Mouse (Mus musculus): ENCODE results near the gene Fam173a. TPM values are rescaled to one million over a fixed set of nuclear protein-coding genes. Genes with fewer than 3 reads are reported as not detected.
A peak's percentile ranks its signal among the peaks of the same experiment; 100 is the strongest.

The Fam173a gene
- polyA plus RNA-seq, 1 experiment from 2014 or later: 58.4 TPM

DNA sequence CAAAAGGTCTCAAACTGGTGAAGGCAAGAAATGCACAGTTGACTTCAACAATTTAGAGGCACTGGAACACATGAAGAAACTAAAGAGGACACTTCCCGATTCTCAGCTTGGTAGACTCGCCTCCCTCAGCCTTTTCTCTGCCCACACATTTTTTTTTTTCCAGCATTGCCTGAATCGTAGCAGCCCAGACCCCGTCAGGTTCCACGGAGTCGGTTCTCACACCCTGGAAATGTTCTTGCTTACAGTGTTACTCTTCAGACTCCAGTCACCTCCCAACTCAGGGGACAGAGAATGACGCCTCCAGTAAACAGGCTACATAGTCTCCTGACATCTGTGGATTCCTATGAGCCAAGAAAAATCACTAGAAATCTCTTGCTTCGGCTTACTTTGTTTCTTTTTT, 32.6 kb downstream of the Fam173a start:
- Histone ChIP-seq H3K9ac (replicated peaks; ENCODE audit: low read length) (no peak overlapping the region), H3K4me2 (ENCODE audit: low read depth, low read length) (no peak overlapping the region), H3K27me3 (ENCODE audit: control insufficient read depth, insufficient read depth, low read length) (no peaks in the 10 kb centered on the region), H3K4me3 (ENCODE audit: low read depth, low read length) (no peak overlapping the region), H3K27ac (replicated peaks; ENCODE audit: low read depth, low read length) (no peak overlapping the region), H3K4me1 (ENCODE audit: control insufficient read depth, insufficient read depth, low read length) (no peaks in the 10 kb centered on the region), H3K9me3 (replicated peaks; ENCODE audit: control insufficient read depth, low read length) (no peaks in the 10 kb centered on the region), H3K36me3 (replicated peaks; ENCODE audit: control insufficient read depth, insufficient read depth, low read depth, low read length) (no peaks in the 10 kb centered on the region)
- 83% methylated on average over 8 of the region's 8 CpGs for WGBS
- DNase-seq (ENCODE audit: low spot score) (no peak), ATAC-seq (replicated peaks; ENCODE audit: insufficient number of reproducible peaks, low FRiP score, low TSS enrichment, low read depth) (no peak)

DNA sequence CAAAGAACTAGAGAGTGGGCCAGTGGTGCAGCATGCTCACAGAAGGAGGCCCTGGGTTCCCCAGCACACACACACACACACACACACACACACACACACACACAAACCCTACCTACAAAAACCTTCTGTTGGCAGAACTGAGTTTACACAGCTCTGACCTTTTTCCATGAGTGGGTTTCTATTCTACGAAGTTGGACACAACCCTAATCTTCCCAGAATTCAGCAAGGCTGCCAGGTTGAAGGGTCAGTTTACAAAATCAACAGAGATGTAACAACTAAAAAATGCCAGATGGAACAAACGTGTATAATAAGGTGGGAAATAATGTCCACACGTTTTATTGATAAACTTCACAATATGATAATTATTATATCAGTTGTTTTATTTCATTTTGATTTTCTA, 35.0 kb downstream of the Fam173a start:
- H3K27ac ChIP-seq (replicated peaks; ENCODE audit: low read depth, low read length): no peak overlapping the region
- DNase-seq (ENCODE audit: low spot score) (no peak), ATAC-seq (replicated peaks; ENCODE audit: insufficient number of reproducible peaks, low FRiP score, low TSS enrichment, low read depth) (no peak)
- H3K4me3 ChIP-seq (ENCODE audit: low read depth, low read length): no peak overlapping the region
- H3K27me3 ChIP-seq (ENCODE audit: control insufficient read depth, insufficient read depth, low read length): no peaks in the 10 kb centered on the region
- WGBS: 62% methylated on average over 3 of the region's 3 CpGs
- H3K9ac ChIP-seq (replicated peaks; ENCODE audit: low read length): no peak overlapping the region
- H3K4me1 ChIP-seq (ENCODE audit: control insufficient read depth, insufficient read depth, low read length): no peaks in the 10 kb centered on the region
- no peaks in the 10 kb centered on the region for H3K36me3 ChIP-seq (replicated peaks; ENCODE audit: control insufficient read depth, insufficient read depth, low read depth, low read length)
- H3K9me3 ChIP-seq (replicated peaks; ENCODE audit: control insufficient read depth, low read length): no peaks in the 10 kb centered on the region
- no peak overlapping the region for H3K4me2 ChIP-seq (ENCODE audit: low read depth, low read length)

DNA sequence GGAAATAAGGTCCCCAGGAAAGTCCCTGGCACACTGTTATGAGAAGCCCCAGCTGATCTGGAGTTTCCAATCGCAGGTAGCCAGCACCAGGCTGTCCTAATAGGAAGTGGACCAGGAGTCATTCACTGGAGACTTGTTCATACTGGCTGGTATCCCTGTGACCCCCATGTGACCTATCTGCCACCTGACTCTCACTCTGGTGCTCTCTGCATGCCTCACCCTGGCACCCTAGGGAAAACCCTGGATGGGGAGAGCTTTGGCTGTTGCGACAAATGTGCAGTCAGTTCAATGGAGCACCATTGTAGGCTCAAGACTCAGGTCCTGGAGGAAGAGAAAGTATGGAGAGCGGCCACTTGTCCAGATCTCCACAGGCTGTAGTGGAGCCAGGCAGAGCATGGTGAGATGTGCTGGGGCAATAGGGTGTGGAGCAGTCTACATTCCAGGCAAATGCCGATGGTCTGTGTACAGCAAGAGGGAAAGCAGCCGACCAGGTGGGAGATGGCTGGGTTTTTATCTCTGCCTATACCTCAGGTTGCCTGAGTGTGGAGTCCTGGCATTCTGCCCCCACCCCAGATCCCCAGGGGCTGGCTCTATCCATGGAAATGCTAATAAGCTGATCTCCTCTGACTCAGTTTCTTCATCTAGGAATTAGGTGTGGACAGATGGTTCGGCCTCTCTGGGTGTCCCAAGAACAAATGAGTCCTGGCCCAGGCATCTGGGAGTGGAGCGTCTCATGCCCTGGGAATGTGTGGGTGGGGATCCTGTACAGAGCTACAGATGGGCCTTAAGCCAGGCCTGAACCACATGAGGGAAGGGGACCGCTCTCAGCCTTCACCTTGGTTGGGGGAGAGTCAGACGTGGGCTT, 36.1 kb downstream of the Fam173a start:
- Histone ChIP-seq H3K4me2 (ENCODE audit: low read depth, low read length) (no peak overlapping the region), H3K4me3 (ENCODE audit: low read depth, low read length) (no peak overlapping the region), H3K4me1 (ENCODE audit: control insufficient read depth, insufficient read depth, low read length) (no peaks in the 10 kb centered on the region), H3K9me3 (replicated peaks; ENCODE audit: control insufficient read depth, low read length) (no peaks in the 10 kb centered on the region), H3K27ac (replicated peaks; ENCODE audit: low read depth, low read length) (no peak overlapping the region), H3K9ac (replicated peaks; ENCODE audit: low read length) (no peak overlapping the region), H3K27me3 (ENCODE audit: control insufficient read depth, insufficient read depth, low read length) (no peaks in the 10 kb centered on the region), H3K36me3 (replicated peaks; ENCODE audit: control insufficient read depth, insufficient read depth, low read depth, low read length) (no peaks in the 10 kb centered on the region)
- no peak for DNase-seq (ENCODE audit: low spot score)
- ATAC-seq (replicated peaks; ENCODE audit: insufficient number of reproducible peaks, low FRiP score, low TSS enrichment, low read depth): no peak
- WGBS: 79% methylated on average over 9 of the region's 9 CpGs

DNA sequence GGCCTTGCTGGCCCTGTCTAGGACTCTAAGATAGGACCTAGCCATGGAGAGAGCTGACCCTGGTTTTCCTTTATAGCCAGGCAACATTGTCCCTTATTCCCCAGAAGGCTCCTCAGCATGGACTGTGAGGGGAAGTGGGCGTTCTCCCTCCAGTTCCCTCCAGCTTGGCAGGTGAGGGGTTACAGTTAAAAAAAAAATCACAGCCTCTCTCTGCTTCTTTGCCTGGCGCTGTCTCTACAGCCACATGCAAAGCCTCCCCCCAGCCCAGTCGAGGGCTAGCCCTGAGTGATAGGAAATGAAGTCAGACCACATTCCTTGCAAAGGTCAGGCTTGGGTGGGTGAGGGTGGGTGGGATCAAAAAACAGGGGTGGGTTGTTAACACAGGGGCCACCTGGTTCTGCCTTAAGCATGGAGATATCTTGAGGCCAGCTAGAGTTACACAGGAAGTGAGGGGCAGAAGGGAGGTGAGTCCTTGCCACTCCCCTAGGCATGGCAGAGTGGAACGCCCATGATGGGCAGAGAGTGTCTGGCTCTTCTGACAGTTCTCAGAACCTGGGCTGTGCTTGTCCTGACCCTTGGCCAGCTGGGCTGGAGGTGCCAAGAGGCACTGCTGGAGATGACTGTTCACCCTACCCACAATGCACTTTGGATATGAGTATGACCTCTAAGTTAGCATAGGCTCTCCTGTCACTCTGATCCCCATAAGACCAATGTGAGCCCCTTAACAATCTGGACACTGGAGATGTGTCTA, 36.9 kb downstream of the Fam173a start:
- Histone ChIP-seq H3K9ac (replicated peaks; ENCODE audit: low read length) (no peak overlapping the region), H3K4me3 (ENCODE audit: low read depth, low read length) (no peak overlapping the region), H3K36me3 (replicated peaks; ENCODE audit: control insufficient read depth, insufficient read depth, low read depth, low read length) (no peaks in the 10 kb centered on the region), H3K27me3 (ENCODE audit: control insufficient read depth, insufficient read depth, low read length) (no peaks in the 10 kb centered on the region), H3K4me1 (ENCODE audit: control insufficient read depth, insufficient read depth, low read length) (no peaks in the 10 kb centered on the region), H3K9me3 (replicated peaks; ENCODE audit: control insufficient read depth, low read length) (no peaks in the 10 kb centered on the region), H3K4me2 (ENCODE audit: low read depth, low read length) (no peak overlapping the region), H3K27ac (replicated peaks; ENCODE audit: low read depth, low read length) (no peak overlapping the region)
- WGBS: 25% methylated on average over 4 of the region's 4 CpGs
- ATAC-seq (replicated peaks; ENCODE audit: insufficient number of reproducible peaks, low FRiP score, low TSS enrichment, low read depth): no peak
- DNase-seq (ENCODE audit: low spot score): peak; percentile 43

DNA sequence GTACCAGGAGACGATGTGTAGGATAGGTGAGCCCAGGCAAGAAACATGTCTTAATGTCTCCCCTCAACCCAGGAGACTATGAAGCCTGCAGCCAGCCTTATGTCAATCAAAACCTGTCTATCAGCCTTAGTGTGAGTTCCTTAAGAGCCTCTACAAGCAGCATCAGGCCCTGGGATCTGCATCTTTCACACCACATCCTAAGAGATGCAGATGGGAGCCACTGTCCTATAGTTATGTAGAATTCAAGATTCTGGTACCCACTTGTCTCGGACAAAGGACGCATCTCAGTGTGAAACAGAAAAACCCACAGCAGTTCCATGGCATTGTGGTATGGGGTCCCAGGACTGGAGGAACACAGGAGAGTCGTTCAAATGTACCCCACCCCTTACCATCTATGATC, 37.6 kb downstream of the Fam173a start:
- Histone ChIP-seq H3K27ac (replicated peaks; ENCODE audit: low read depth, low read length) (no peak overlapping the region), H3K4me2 (ENCODE audit: low read depth, low read length) (no peak overlapping the region), H3K9ac (replicated peaks; ENCODE audit: low read length) (no peak overlapping the region), H3K36me3 (replicated peaks; ENCODE audit: control insufficient read depth, insufficient read depth, low read depth, low read length) (no peaks in the 10 kb centered on the region), H3K4me3 (ENCODE audit: low read depth, low read length) (no peak overlapping the region), H3K4me1 (ENCODE audit: control insufficient read depth, insufficient read depth, low read length) (no peaks in the 10 kb centered on the region), H3K9me3 (replicated peaks; ENCODE audit: control insufficient read depth, low read length) (no peaks in the 10 kb centered on the region), H3K27me3 (ENCODE audit: control insufficient read depth, insufficient read depth, low read length) (no peaks in the 10 kb centered on the region)
- ATAC-seq (replicated peaks; ENCODE audit: insufficient number of reproducible peaks, low FRiP score, low TSS enrichment, low read depth): no peak
- WGBS: 82% methylated on average over 4 of the region's 4 CpGs
- no peak for DNase-seq (ENCODE audit: low spot score)

DNA sequence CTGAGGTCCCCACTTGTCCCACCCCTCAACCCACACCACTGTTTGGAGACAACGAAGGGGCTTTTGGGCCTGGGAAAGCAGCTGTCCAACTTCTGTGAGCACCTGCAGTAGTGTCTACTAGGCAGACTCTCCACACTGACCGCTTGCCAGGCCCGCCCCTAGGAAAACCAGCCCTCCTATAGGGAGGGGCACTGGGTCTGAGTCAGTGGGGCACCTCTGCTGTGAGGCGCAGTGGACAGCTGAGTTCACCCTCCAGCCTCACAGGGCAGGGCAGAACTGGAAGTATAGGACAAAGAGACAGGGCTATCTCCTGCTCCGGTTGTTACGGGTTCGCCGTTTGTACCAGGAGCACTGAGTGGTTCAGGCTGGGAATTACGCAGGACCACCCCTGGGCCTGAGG, 38.5 kb downstream of the Fam173a start, which contains the start of gene Msln:
TSS of gene Msln (minus strand) at position 138 of the 400 bp plus-strand sequence.
- Histone ChIP-seq H3K9me3 (replicated peaks; ENCODE audit: control insufficient read depth, low read length) (no peaks in the 10 kb centered on the region), H3K9ac (replicated peaks; ENCODE audit: low read length) (no peak within 1 kb of the TSS), H3K27me3 (ENCODE audit: control insufficient read depth, insufficient read depth, low read length) (no peaks in the 10 kb centered on the region), H3K27ac (replicated peaks; ENCODE audit: low read depth, low read length) (no peak within 1 kb of the TSS), H3K4me1 (ENCODE audit: control insufficient read depth, insufficient read depth, low read length) (no peaks in the 10 kb centered on the region), H3K4me2 (ENCODE audit: low read depth, low read length) (no peak within 1 kb of the TSS), H3K36me3 (replicated peaks; ENCODE audit: control insufficient read depth, insufficient read depth, low read depth, low read length) (no peaks in the 10 kb centered on the region), H3K4me3 (ENCODE audit: low read depth, low read length) (no peak within 1 kb of the TSS)
- ATAC-seq (replicated peaks; ENCODE audit: insufficient number of reproducible peaks, low FRiP score, low TSS enrichment, low read depth) (no peak), DNase-seq (ENCODE audit: low spot score) (no peak)
- 80% methylated on average over 9 of the region's 9 CpGs for WGBS

DNA sequence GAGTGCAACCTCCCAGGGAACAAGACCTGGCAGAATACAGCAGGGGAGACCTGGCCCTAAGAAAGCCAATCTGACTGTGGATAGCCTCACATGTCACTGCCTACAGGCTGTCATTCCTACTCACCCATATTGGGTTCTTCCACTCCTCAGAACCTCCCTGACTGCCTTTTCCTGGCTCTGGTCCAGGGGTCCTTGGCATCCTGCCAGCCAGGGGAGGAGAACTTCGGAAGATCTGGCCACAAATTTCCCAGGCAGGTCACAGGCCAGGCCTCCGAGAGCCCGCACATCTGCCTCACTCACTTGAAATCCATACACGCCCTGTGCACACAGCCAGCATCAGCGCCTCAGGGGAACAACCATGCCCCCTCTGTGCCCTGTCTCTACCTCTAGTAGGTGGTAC, 41.3 kb downstream of the Fam173a start:
- no peak overlapping the region for H3K9ac ChIP-seq (replicated peaks; ENCODE audit: low read length)
- WGBS: 71% methylated on average over 5 of the region's 5 CpGs
- H3K4me2 ChIP-seq (ENCODE audit: low read depth, low read length): no peak overlapping the region
- no peaks in the 10 kb centered on the region for H3K27me3 ChIP-seq (ENCODE audit: control insufficient read depth, insufficient read depth, low read length)
- no peak overlapping the region for H3K27ac ChIP-seq (replicated peaks; ENCODE audit: low read depth, low read length)
- H3K4me3 ChIP-seq (ENCODE audit: low read depth, low read length): no peak overlapping the region
- no peak for DNase-seq (ENCODE audit: low spot score)
- H3K4me1 ChIP-seq (ENCODE audit: control insufficient read depth, insufficient read depth, low read length): no peaks in the 10 kb centered on the region
- H3K36me3 ChIP-seq (replicated peaks; ENCODE audit: control insufficient read depth, insufficient read depth, low read depth, low read length): no peaks in the 10 kb centered on the region
- H3K9me3 ChIP-seq (replicated peaks; ENCODE audit: control insufficient read depth, low read length): no peaks in the 10 kb centered on the region
- no peak for ATAC-seq (replicated peaks; ENCODE audit: insufficient number of reproducible peaks, low FRiP score, low TSS enrichment, low read depth)

DNA sequence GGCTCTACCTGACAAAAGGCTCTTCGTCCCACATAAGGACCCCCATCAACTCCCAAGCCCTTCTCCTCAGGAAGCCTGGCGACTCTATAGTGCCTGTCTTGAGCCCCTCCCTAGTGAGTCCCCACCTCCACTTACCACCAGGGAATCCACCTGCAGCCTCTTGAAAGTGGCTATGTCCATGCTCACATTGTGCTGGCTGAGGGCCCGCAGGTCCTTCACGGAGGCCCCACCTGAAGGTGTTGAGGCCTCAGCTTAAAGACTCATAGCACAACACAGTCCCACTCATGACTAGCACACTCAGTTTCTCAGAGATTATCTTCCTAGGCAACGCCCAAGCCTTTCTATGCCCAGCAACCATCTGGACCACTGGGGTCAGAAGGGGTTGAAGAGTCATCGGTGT, 43.4 kb downstream of the Fam173a start:
- no peaks in the 10 kb centered on the region for H3K36me3 ChIP-seq (replicated peaks; ENCODE audit: control insufficient read depth, insufficient read depth, low read depth, low read length)
- H3K4me2 ChIP-seq (ENCODE audit: low read depth, low read length): no peak overlapping the region
- H3K4me1 ChIP-seq (ENCODE audit: control insufficient read depth, insufficient read depth, low read length): no peaks in the 10 kb centered on the region
- H3K4me3 ChIP-seq (ENCODE audit: low read depth, low read length): no peak overlapping the region
- H3K27ac ChIP-seq (replicated peaks; ENCODE audit: low read depth, low read length): no peak overlapping the region
- no peaks in the 10 kb centered on the region for H3K27me3 ChIP-seq (ENCODE audit: control insufficient read depth, insufficient read depth, low read length)
- WGBS: 86% methylated on average over 6 of the region's 6 CpGs
- no peak overlapping the region for H3K9ac ChIP-seq (replicated peaks; ENCODE audit: low read length)
- no peaks in the 10 kb centered on the region for H3K9me3 ChIP-seq (replicated peaks; ENCODE audit: control insufficient read depth, low read length)
- ATAC-seq (replicated peaks; ENCODE audit: insufficient number of reproducible peaks, low FRiP score, low TSS enrichment, low read depth) (no peak), DNase-seq (ENCODE audit: low spot score) (no peak)
